10 mouse cellular contexts compared by ENCODE assay signal in genomic region chr11:43549701-43550100, GRCm38 (mm10). TPM values are rescaled to one million over a fixed set of nuclear protein-coding genes. Genes with fewer than 3 reads are reported as not detected.
DNase-seq lines count a peak whose midpoint lies in the region; ATAC-seq and TF ChIP-seq lines count a peak whose summit lies in the region.
"Had no signal": no experiment of that assay in that cellular context is flagged by ENCODE, and none has a peak within 500 bp of the region (broad histone marks: within the 10 kb centered on the region; RNA-seq: fewer than 3 reads in every experiment).

No protein-coding gene starts in this region.

- peak; percentile 17 to 24 for DNase-seq in left cerebral cortex, adult 2 months (ENCODE audit: extremely low spot score in 1 of 2, low spot score in 2 of 2)
- no peak for DNase-seq in left cerebral cortex, adult 9 months (ENCODE audit: low spot score in 2 of 2)
- DNase-seq in cerebellum, postnatal 25 days = peak; percentile 58 to 59
- DNase-seq in heart, postnatal 36 days = peak; percentile 46
- no peak for DNase-seq in liver, embryonic 13.5 days
- DNase-seq in spleen, postnatal 10 days (ENCODE audit: low spot score in 2 of 2) = no peak

- H3K36me3 ChIP-seq in liver, embryonic 13.5 days = no peaks in the 10 kb centered on the region
- no peaks in the 10 kb centered on the region for H3K36me3 ChIP-seq in testis, adult 2 months (ENCODE audit: control insufficient read depth, insufficient read depth, low read length)

- no peaks in the 10 kb centered on the region for H3K27me3 ChIP-seq in liver, embryonic 13.5 days
- H3K27me3 ChIP-seq in testis, adult 2 months (ENCODE audit: control insufficient read depth, insufficient read depth, low read length) = no peaks in the 10 kb centered on the region

- no peak for TF ChIP-seq POLR2A in testis, adult 2 months (IDR thresholded peaks at IDR 0.05; ENCODE audit: control insufficient read depth, low read depth, low read length)

- peaks cover 43% of the 10 kb centered on the region for H3K4me1 ChIP-seq in liver, embryonic 13.5 days (replicated peaks)
- H3K4me1 ChIP-seq in testis, adult 2 months (ENCODE audit: control insufficient read depth, insufficient read depth, low read length) = peaks cover 6% of the 10 kb centered on the region

- H3K4me3 ChIP-seq in left cerebral cortex, adult 2 months = no peak overlapping the region
- no peak overlapping the region for H3K4me3 ChIP-seq in liver, embryonic 13.5 days (replicated peaks)
- no peak overlapping the region for H3K4me3 ChIP-seq in testis, adult 2 months (ENCODE audit: control insufficient read depth, low read depth, low read length)

- intact Hi-C loops in left cerebral cortex, adult 2 months (cut with DNase I) = no loop called here
- intact Hi-C loops in heart, postnatal 36 days (cut with DNase I) = loop anchor here (2.0 kb wide), 1 partner anchor 19 kb away; no protein-coding TSS in a partner anchor

- no peak for TF ChIP-seq CTCF in left cerebral cortex, adult 2 months (IDR thresholded peaks at IDR 0.05)
- no peak for TF ChIP-seq CTCF in testis, adult 2 months (IDR thresholded peaks at IDR 0.05; ENCODE audit: control insufficient read depth, insufficient read depth, insufficient replicate concordance, low read depth, low read length)

- ATAC-seq in liver, embryonic 13.5 days (ENCODE audit: low read depth) = peak; percentile 32; the same call in 1 of the 2 replicates
- ATAC-seq in CD4-positive, CD25-positive, alpha-beta regulatory T cell, adult 4 months = no peak

- H3K9me3 ChIP-seq in liver, embryonic 13.5 days (replicated peaks) = no peaks in the 10 kb centered on the region

- no peak overlapping the region for H3K4me2 ChIP-seq in liver, embryonic 13.5 days

- WGBS in liver, embryonic 13.5 days (ENCODE audit: insufficient replicate concordance) = 71% methylated on average over 11 of the region's 11 CpGs

- no peak overlapping the region for H3K9ac ChIP-seq in liver, embryonic 13.5 days

- H3K27ac ChIP-seq in left cerebral cortex, adult 2 months = no peak overlapping the region
- H3K27ac ChIP-seq in liver, embryonic 13.5 days = peak overlapping the region; percentile 70
- peak overlapping the region; percentile 25; the same call in 1 of the 2 replicates for H3K27ac ChIP-seq in testis, adult 2 months (ENCODE audit: control insufficient read depth, insufficient read depth, low read depth, low read length)

RNA-seq across cellular contexts. Expression of gene Ccnjl, which starts 21.1 kb away (rescaled TPM):
- 1 to 10 TPM; 3.8 to 4.6 TPM for total RNA-seq in left cerebral cortex, adult 2 months (2021)
- total RNA-seq in heart, postnatal 36 days (2021) = 1 to 10 TPM; 1.6 to 2.5 TPM
- polyA plus RNA-seq in liver, embryonic 13.5 days (2015; fragmentation: Nextera tagmentation; extraction: Ambion mirVana) = 2.7 and 2.8 TPM in 2 replicates
- polyA plus RNA-seq in testis, adult 2 months (2012; rRNA removed) = 2.4 and 2.8 TPM in 2 replicates
- polyA plus RNA-seq in CD4-positive, CD25-positive, alpha-beta regulatory T cell, adult 4 months (2017; shearing (Covaris generic)) = under 1 TPM in 1 of 2 experiments, not detected in 1; 0.24 TPM
- total RNA-seq: MEL had no signal

RNA-seq across cellular contexts. Expression of gene 4933415A04Rik, which starts 37.1 kb away (rescaled TPM):
- total RNA-seq in left cerebral cortex, adult 2 months (2021) = under 1 TPM; 0.61 to 0.77 TPM
- total RNA-seq in heart, postnatal 36 days (2021) = under 1 TPM; 0.39 to 0.60 TPM
- polyA plus RNA-seq in liver, embryonic 13.5 days (2015; fragmentation: Nextera tagmentation; extraction: Ambion mirVana) = 0.73 and 0.93 TPM in 2 replicates
- polyA plus RNA-seq in testis, adult 2 months (2012; rRNA removed) = 0.28 TPM in 2 replicates
- polyA plus RNA-seq in CD4-positive, CD25-positive, alpha-beta regulatory T cell, adult 4 months (2017; shearing (Covaris generic)) = not detected
- total RNA-seq: MEL had no signal

RNA-seq across cellular contexts. Expression of gene Fabp6, which starts 51.6 kb away (rescaled TPM):
- total RNA-seq in left cerebral cortex, adult 2 months (2021) = not detected
- total RNA-seq in heart, postnatal 36 days (2021) = not detected
- not detected in 2 replicates for polyA plus RNA-seq in liver, embryonic 13.5 days (2015; fragmentation: Nextera tagmentation; extraction: Ambion mirVana)
- polyA plus RNA-seq in testis, adult 2 months (2012; rRNA removed) = not detected in 2 replicates
- polyA plus RNA-seq in CD4-positive, CD25-positive, alpha-beta regulatory T cell, adult 4 months (2017; shearing (Covaris generic)) = not detected
- total RNA-seq: MEL had no signal
- polyA plus RNA-seq: embryonic facial prominence, embryonic 14.5 days had no signal

Comparison
In these comparisons a context has a peak if more than half of its experiments do, and no peak if none do; other contexts are left out.
1. DNase-seq: peak in left cerebral cortex, adult 2 months (2 of 2), cerebellum, postnatal 25 days (2 of 2) and heart, postnatal 36 days (2 of 2); none in left cerebral cortex, adult 9 months (0 of 2), liver, embryonic 13.5 days (single experiment) and spleen, postnatal 10 days (0 of 2).